Mouse (Mus musculus): ENCODE measurements around the gene Trhr2.

DNA sequence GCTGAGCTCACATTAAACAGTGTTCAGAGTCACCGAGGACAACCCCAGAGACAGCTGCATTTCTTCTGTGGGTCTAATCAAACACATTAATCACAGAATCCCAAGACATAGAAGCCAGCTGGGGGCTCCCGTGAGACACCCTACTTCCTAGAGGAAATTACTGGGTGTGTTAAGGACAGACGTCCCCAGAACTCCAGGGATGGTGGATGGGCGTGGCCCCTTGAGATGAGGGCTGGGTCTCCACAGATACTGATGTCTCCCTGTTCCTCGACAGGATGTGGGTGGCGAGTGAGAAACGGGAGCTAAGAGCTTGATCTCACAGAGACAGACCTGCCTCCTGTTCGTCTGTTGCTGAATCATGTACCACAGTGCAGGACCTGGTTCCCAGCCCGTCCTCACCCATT, 17.7 kb downstream of the Trhr2 start:
- no peak for TF ChIP-seq ZNF384 (IDR thresholded peaks at IDR 0.05; ENCODE audit: low read depth, low read length)
- no peak for TF ChIP-seq MAFK (IDR thresholded peaks at IDR 0.05; ENCODE audit: insufficient read depth, low read depth, low read length)
- TF ChIP-seq CHD2 (IDR thresholded peaks at IDR 0.05; ENCODE audit: low read depth, low read length), result no peak

All from ES-E14 (cell line).